Mouse (Mus musculus) gastrocnemius, adult 2 months (tissue): ENCODE results near the gene Sh2b1. TPM values are rescaled to one million over a fixed set of nuclear protein-coding genes. Genes with fewer than 3 reads are reported as not detected.

Source experiments
- DNase-seq: peaks from one replicate; pipeline ENCODE4 v3.0.0; 2022
- H3K27ac ChIP-seq: fragments of 200-600 bp; 2 replicates; pipeline ENCODE4 v1.8.1; 2022; ENCODE audit warnings: mild to moderate bottlenecking
- H3K4me3 ChIP-seq: fragments of 200-600 bp; 2 replicates; pipeline ENCODE4 v1.8.1; 2022; ENCODE audit warnings: mild to moderate bottlenecking, moderate library complexity
- CTCF ChIP-seq: fragments of 200-600 bp; IDR thresholded peaks from 2 replicates; pipeline ENCODE4 v1.8.1; 2022; ENCODE audit warnings: antibody characterized with exemption, mild to moderate bottlenecking, moderate library complexity
- intact Hi-C: fragments of 180-260 bp; cut with DNase I; formaldehyde crosslinking; loops from one replicate; pipeline ENCODE4 v1.15.1; 2025
- total RNA-seq, 2 experiments: library from RNA; stranded (reverse); gene quantifications; 2 replicates each; pipeline ENCODE4 v1.2.3; 2021

Gene Sh2b1
- total RNA-seq, 2 experiments from 2014 or later = 43.0 to 48.1 TPM

GRCm38 (mm10) chr7:126446217-126446616 lies 29.0 kb downstream of the Sh2b1 start:
- no peak for TF ChIP-seq CTCF
- DNase-seq = peak; percentile 58
- intact Hi-C loops = no loop called here
- H3K27ac ChIP-seq = peak overlapping the region; percentile 65
- no peak overlapping the region for H3K4me3 ChIP-seq

- intact Hi-C loops = no loop called here
- peak overlapping the region; percentile 65 for H3K27ac ChIP-seq
- peak; percentile 64 for DNase-seq
- TF ChIP-seq CTCF = no peak
- no peak overlapping the region for H3K4me3 ChIP-seq
Observed at GRCm38 (mm10) chr7:126445104-126445815, 30.0 kb downstream of the Sh2b1 start.

- H3K4me3 ChIP-seq = no peak overlapping the region
- no peak for TF ChIP-seq CTCF
- peak; percentile 81 for DNase-seq
- peak overlapping the region; percentile 65 for H3K27ac ChIP-seq
- intact Hi-C loops = no loop called here
Observed at GRCm38 (mm10) chr7:126444536-126444935, 30.7 kb downstream of the Sh2b1 start.

- H3K27ac ChIP-seq = peak overlapping the region; percentile 65; the same call in 1 of the 2 replicates
- TF ChIP-seq CTCF = no peak
- DNase-seq = peak; percentile 64
- no peak overlapping the region for H3K4me3 ChIP-seq
- intact Hi-C loops = no loop called here
Observed at GRCm38 (mm10) chr7:126443997-126444396, 31.2 kb downstream of the Sh2b1 start.

GRCm38 (mm10) chr7:126440134-126440533 lies 35.1 kb downstream of the Sh2b1 start:
- intact Hi-C loops = no loop called here
- TF ChIP-seq CTCF = no peak
- Histone ChIP-seq H3K27ac (no peak overlapping the region), H3K4me3 (no peak overlapping the region)
- DNase-seq = peak; percentile 65

GRCm38 (mm10) chr7:126436851-126437250 lies 38.4 kb downstream of the Sh2b1 start:
- H3K4me3 ChIP-seq = no peak overlapping the region
- intact Hi-C loops = loop anchor here (10.0 kb wide), 1 partner anchor 338 kb away; the partner anchor contains the start of gene Ypel3

GRCm38 (mm10) chr7:126435801-126436200 lies 39.4 kb downstream of the Sh2b1 start:
- no peak for TF ChIP-seq CTCF
- no peak overlapping the region for H3K4me3 ChIP-seq
- H3K27ac ChIP-seq = no peak overlapping the region
- intact Hi-C loops = loop anchor here (10.0 kb wide), 1 partner anchor 339 kb away; the partner anchor contains the start of gene Ypel3
- no peak for DNase-seq

More at GRCm38 (mm10) chr7:126436851-126437250, 38.4 kb downstream of the Sh2b1 start:
- H3K27ac ChIP-seq = no peak overlapping the region
- DNase-seq = peak; percentile 81
- TF ChIP-seq CTCF = peak; percentile 94

GRCm38 (mm10) chr7:126434726-126435125 lies 40.5 kb downstream of the Sh2b1 start:
- intact Hi-C loops = loop anchor here (5.0 to 10.0 kb wide), 2 partner anchors 38 to 340 kb away; partner anchors contain the start of gene Ypel3
- no peak overlapping the region for H3K4me3 ChIP-seq
- no peak for TF ChIP-seq CTCF

GRCm38 (mm10) chr7:126430167-126430566 lies 45.1 kb downstream of the Sh2b1 start:
- no peak for DNase-seq
- H3K27ac ChIP-seq = no peak overlapping the region; the same call in 1 of the 2 replicates
- TF ChIP-seq CTCF = no peak
- peak overlapping the region; percentile 82 for H3K4me3 ChIP-seq
- intact Hi-C loops = loop anchor here (5.0 to 10.0 kb wide), 2 partner anchors 42 to 345 kb away; partner anchors contain the start of gene Ypel3

More at GRCm38 (mm10) chr7:126434726-126435125, 40.5 kb downstream of the Sh2b1 start:
- no peak overlapping the region for H3K27ac ChIP-seq
- no peak for DNase-seq

- peak overlapping the region; percentile 94 for H3K27ac ChIP-seq
- no peak for TF ChIP-seq CTCF
Observed at GRCm38 (mm10) chr7:126429503-126429898, 45.7 kb downstream of the Sh2b1 start.

GRCm38 (mm10) chr7:126428631-126429502 lies 46.4 kb downstream of the Sh2b1 start, which contains the start of gene Rabep2:
Gene Rabep2, plus strand, starts transcription at chr7:126428759.
- intact Hi-C loops = no loop called here
- peak within 1 kb of the TSS; percentile 82 for H3K4me3 ChIP-seq
- DNase-seq = peak; percentile 97

More at GRCm38 (mm10) chr7:126429503-126429898, 45.7 kb downstream of the Sh2b1 start:
- H3K4me3 ChIP-seq = peak overlapping the region; percentile 82
- DNase-seq = peak; percentile 61
- intact Hi-C loops = no loop called here

GRCm38 (mm10) chr7:126428154-126428553 lies 47.1 kb downstream of the Sh2b1 start:
- DNase-seq = no peak
- intact Hi-C loops = no loop called here
- peak overlapping the region; percentile 82 for H3K4me3 ChIP-seq
- no peak for TF ChIP-seq CTCF
- peak overlapping the region; percentile 94 for H3K27ac ChIP-seq

More at GRCm38 (mm10) chr7:126428631-126429502, 46.4 kb downstream of the Sh2b1 start, which contains the start of gene Rabep2:
- TF ChIP-seq CTCF = no peak
- H3K27ac ChIP-seq = peak within 1 kb of the TSS; percentile 94
